Mouse (Mus musculus) retina, embryonic 14.5 days (tissue): Measurements from ENCODE around the gene Aptx.

Experiments
- DNase-seq: peaks from one replicate; pipeline ENCODE4 v3.0.0-alpha.2; 2015; ENCODE audit warnings: low spot score

Aptx gene

GRCm38 (mm10) chr4:40702797-40703709, at the start of gene Aptx:
Gene Aptx (minus strand): TSS chr4:40703194.
- peak; percentile 97 for DNase-seq

DNA sequence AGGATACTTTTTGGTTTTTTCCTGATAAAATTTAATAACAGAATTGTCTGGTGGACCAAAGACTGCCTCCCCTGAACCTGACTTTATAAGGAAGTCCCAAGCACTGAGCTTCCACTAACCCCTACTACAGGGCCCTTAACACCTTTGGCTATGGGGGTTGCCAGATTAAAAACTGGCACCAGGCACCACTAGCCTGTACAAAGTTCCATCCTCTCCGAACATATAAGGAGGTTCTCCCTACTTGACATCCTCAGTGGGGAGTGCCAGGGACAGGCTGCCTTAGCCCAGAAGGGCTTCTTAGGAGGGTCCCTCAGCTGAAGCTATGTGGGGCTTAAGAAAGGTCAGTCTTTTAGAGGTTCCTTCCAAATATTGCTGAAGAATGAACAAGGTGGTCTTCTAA, 32.4 kb upstream of the Aptx start:
- no peak for DNase-seq

GRCm38 (mm10) chr4:40731262-40731661, 28.3 kb upstream of the Aptx start:
- no peak for DNase-seq

DNA sequence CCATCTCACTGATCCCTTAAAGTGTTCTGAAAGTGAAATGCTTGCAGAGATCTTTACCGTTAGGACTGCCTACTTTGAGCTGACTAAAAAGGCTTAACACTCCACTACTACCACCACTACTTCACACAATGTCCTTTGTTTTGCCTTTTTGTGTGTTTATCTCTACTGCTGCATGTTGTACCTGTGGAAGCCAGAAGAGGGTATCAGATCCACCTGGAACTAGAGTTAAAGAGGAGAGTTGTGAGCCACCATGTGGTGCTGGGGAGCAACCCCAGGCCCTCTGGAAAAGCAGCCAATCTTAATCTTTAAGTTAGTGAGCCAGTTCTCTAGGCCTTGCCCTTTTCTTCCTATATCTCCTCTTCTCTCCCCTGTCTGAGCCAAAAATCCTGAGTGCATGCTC, 24.3 kb upstream of the Aptx start:
- DNase-seq: no peak

- no peak for DNase-seq
Measured at GRCm38 (mm10) chr4:40725554-40725953, 22.6 kb upstream of the Aptx start.

DNA sequence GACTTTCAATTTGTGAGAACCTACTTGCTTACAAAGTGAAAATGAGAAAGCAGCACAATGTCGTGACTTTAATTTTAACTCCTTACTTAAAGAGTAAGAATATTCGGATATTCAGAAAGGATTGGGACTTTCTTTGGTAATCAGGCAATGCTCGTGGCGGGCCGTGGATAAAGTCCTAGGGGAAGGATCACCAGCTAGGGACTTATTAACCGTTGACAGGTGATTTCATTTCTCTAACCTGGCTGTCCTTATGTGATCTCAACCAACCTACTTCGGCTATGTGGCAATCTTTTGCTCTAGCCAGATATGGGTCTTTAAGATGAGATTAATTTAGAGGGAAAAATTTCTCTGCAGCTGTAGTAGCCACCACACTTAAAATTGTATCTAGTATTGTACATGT, 22.1 kb upstream of the Aptx start:
- no peak for DNase-seq

DNA sequence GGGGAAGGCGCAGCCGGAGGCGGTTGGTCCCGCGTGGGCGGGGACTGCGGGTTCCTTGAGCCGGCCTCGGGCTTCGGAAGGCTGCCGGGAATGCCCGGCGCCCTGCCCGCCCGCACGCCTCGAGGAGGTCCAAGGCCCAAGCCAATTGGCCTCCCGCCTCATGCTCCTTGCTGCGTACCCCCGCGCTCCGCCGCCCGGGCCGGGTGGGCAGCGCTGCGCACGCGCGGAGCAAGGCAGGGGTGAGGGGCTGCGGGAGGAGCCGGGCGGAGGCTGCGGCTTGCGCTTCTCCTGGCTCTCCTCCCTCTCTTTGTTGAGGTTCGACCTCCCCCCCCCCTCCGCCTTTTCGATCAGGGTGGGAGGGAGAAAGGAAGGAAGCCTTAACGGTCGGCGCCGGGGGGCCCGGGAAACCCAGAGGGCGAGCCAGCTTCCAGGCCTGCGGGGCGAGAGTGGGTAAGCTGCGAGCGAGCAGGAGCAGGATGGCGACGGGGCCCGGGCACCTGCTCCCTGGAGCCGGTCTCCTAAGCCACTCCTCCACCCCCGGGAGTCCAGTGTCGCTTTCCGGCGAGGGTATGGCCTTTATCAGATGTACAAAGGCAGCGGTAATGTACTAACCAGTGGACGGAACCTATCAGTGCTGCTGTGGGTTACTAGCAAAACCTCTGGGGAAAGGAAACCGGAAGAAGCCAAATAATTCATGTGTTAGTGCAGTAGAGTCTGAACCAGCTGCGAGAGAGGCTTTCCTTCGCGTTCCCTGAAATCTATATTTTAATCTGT, 19.9 kb upstream of the Aptx start:
- peak; percentile 82 for DNase-seq

DNA sequence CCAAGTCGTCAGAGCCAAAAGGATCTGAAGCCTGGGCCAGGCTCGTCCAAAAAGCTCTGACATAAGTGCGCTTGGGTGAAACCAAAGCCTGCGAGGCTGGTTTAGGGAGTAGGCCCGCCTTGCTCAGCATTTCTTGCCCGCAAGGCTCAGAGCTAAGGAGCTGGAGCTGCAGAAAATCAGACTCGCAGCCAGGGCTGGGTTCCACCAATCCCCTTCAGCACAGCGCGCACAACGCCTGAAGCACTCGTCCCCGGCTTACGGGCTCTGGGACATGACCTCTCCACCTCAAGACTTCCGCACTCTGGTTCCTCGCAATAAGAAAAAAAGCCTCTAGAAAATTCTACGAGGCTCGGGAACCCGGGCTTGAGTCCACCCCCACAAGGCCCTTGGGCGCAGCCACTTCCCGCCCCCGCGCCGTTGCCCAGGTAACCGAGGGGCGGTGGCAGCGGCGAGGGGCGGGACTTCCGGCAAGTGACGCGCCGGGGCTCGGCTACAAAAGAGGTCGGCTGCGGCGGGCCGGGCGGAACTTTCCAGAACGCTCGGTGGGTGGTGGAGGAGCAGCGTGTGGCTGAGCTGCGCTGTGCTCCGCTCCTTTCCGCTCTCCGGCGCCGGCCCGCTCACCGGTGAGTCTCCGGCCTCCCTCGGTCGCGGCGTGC, 19.1 kb upstream of the Aptx start, which contains the start of gene Dnaja1:
TSS of gene Dnaja1 (plus strand) at position 140 of the 656 bp plus-strand sequence.
- peak; percentile 96 for DNase-seq

GRCm38 (mm10) chr4:40720910-40721309, 17.9 kb upstream of the Aptx start:
- no peak for DNase-seq

DNA sequence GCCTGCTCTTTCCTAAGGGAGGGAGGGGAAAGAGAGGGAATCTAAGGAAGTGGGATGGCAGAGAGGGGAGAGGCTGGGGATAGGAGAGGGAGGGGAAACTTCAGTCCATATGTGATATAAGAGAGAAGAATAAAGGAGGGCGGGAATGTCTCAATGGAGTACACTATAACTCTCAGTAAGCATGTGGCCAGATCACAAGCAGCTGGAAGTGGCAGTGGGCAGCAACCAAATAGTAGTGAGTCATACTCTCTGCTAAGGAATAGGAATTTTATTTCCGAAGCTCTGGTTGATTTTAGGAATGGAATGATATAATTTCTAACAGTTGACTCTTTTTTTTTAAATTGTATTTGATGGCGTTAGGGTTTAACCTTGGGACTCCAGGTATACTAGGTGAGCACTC, 14.1 kb upstream of the Aptx start:
- DNase-seq: no peak

GRCm38 (mm10) chr4:40703710-40704275, 799 bp upstream of the Aptx start:
- peak; percentile 25 for DNase-seq

DNA sequence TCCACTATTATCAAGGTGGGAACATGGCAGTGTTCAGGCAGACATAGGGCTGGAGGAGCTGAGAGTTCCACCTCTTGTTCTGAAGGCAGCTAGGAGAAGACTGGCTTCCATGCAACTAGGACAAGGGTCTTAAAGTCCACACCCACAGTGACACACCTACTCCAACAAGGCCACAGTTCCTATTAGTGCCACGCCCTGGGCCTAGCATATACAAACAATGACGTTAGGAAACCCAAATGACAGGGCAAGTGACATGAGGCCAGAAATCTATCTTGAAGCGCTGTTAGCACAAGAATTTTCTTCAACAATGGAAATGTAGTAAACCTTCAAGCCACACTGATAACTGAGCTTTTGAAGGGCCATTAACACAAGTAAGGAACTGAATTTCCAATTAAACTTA, 1.2 kb downstream of the Aptx start:
- DNase-seq: no peak

- no peak for DNase-seq
Measured at GRCm38 (mm10) chr4:40700216-40700615, 2.8 kb downstream of the Aptx start.

- no peak for DNase-seq
Measured at GRCm38 (mm10) chr4:40697059-40697458, 5.9 kb downstream of the Aptx start.

- DNase-seq: no peak
Measured at GRCm38 (mm10) chr4:40691100-40691499, 11.9 kb downstream of the Aptx start.

DNA sequence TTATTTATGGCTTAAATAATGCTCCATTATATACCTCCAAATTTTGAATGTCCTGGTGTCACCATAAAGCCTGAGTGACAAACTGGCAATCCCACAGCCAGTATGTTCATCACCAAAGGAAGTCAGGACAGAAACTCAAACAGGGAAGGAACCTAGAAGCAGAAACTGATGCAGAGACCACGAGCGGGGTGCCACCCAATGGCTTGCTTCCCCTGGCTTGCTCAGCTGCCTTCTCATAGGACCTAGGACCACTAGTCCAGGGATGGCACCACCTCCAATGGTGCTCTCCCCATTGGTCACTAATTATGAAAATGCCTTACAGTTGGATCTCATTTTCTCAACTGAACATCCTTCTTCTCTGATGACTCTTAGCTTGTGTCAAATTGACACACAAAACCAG, 19.7 kb downstream of the Aptx start:
- DNase-seq: no peak

DNA sequence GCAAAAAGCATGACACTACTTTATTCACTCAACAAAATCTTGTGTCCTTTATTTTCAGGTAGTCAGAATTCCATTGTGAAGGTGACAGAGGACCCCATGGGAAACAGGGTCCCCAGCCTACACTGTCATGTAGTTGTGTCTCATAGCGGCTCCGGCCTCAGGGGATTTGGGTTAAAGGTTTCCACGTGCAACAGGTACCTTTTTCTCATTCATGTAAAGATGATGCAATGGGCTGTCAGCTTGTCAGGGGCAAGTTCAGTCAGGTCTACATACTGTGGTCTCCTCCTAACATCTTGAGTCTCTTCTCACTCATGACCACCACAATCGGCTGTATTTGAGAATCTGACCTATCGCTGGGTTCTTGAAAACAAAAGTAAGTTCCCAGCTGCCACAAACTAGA, 20.6 kb downstream of the Aptx start:
- no peak for DNase-seq

DNA sequence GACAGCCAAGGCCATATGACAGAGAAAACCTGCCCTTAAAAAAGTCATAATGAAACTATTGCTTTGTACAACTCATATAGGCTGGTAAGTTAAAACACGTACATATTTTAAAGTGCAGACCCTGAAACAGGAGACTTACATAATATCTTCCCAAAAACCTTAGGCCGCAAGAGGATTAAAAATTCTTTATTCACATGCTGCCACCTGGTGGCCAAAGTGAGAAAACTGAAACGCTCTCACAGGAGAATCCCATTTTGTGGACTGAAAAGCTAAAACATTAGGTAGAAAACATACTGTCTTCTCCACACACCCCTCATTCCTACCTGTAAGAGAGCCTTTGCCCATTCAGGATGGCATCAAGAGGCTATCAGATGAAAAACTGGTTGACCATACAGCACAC, 21.1 kb downstream of the Aptx start:
- peak; percentile 82 for DNase-seq

- DNase-seq: peak; percentile 77
Measured at GRCm38 (mm10) chr4:40680250-40680860, 22.6 kb downstream of the Aptx start.

DNA sequence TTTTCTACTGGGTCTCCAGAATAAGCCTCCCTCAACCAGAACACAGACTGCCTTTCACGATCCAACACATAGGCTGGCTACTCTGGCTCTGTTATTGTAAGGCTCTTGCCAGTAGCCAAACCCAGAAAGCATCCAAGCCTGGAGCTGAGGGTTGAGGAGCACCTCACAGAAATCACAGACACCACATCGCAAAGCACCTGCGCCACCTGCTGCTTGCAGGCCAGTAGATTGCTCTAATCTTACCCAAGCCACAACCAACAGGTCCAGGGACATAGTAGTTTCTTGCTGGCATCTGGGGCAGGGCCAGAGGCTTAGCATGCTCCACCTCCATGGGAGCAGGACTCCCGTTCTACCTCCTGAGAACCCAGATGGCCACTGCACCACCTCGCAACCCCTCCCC, 25.9 kb downstream of the Aptx start:
- peak; percentile 13 for DNase-seq

DNA sequence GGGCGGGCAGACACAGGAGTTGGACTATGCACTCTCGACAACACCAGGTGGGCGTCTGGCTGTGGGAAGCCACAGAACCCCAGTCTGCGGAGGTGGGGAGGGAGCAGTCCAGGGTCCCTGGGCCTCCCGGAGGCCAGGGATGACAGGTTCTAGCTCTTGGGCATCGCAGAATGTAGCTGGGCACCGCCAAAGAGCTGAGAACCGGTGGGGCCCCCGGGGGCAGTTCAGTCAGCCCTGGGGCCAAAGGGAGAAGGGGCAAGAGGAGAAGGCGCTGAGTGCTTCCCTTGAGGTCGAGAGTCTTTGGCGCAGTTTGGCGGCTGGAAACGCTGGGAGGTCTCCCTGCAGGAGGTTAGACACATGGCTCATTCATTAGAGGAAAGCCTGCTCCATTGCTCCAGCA, 26.7 kb downstream of the Aptx start:
- peak; percentile 31 for DNase-seq

DNA sequence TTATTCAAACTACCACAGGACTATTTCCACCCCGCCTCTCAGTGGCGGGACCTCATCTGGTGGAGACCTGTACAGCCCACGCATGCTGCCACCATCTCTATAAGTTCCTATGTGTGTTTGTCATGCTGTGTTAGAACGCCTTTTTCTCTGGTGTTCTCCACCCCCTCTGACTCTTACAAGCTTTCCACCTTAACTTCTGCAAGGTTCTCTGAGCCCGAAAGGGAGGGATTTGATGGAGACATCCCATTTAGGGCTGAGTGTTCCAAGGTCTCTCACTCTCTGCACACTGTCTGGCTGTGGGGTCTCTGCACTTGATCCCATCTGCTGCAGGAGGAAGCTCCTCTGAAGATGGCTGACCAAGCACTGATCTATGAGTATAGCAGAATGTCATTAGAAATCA, 29.5 kb downstream of the Aptx start:
- DNase-seq: no peak
